Mouse (Mus musculus) MEL (cell line): ENCODE data around the gene Gm45716.

ENCODE experiments used
- CHD2 ChIP-seq: IDR thresholded peaks from 2 replicates; pipeline ENCODE4 v1.6.1; 2011; ENCODE audit warnings: low read length, improper control_type of control experiment
- CTCF ChIP-seq, 3 experiments: IDR thresholded peaks in 2 of 3; conservative IDR thresholded peaks in 1 of 3; 2 replicates each; pipeline ENCODE4 v1.5.1; 2011 to 2012; ENCODE audit warnings: low read length in 3 of 3, low read depth in 2 of 3, mild to moderate bottlenecking in 2 of 3, improper control_type of control experiment in 1 of 3, inconsistent platforms in 1 of 3, mixed read lengths in 1 of 3, moderate library complexity in 1 of 3; ENCODE audit not compliant: control insufficient read depth in 1 of 3, insufficient read depth in 1 of 3, poor library complexity in 1 of 3, severe bottlenecking in 1 of 3
- MAZ ChIP-seq: IDR thresholded peaks from 2 replicates; pipeline ENCODE4 v1.6.1; 2012; ENCODE audit warnings: low read depth, mild to moderate bottlenecking, inconsistent platforms, low read length, improper control_type of control experiment
- POLR2AphosphoS2 ChIP-seq: IDR thresholded peaks from 2 replicates; pipeline ENCODE4 v1.6.1; 2011; ENCODE audit warnings: low read length, improper control_type of control experiment
- RCOR1 ChIP-seq: IDR thresholded peaks from 2 replicates; pipeline ENCODE4 v1.6.1; 2012; ENCODE audit warnings: low read depth, mild to moderate bottlenecking, inconsistent platforms, low read length, improper control_type of control experiment
- USF1 ChIP-seq: IDR thresholded peaks from 2 replicates; pipeline ENCODE4 v1.6.1; 2014; ENCODE audit warnings: low read depth, mild to moderate bottlenecking, inconsistent platforms, low read length, improper control_type of control experiment, moderate library complexity
- ZKSCAN1 ChIP-seq: IDR thresholded peaks from 2 replicates; pipeline ENCODE4 v1.6.1; 2012; ENCODE audit warnings: low read depth, mild to moderate bottlenecking, inconsistent platforms, low read length, improper control_type of control experiment, moderate library complexity
- ZNF384 ChIP-seq: IDR thresholded peaks from 2 replicates; pipeline ENCODE4 v1.6.1; 2012; ENCODE audit warnings: low read depth, mild to moderate bottlenecking, inconsistent platforms, low read length, improper control_type of control experiment

- no peak for TF ChIP-seq CTCF (IDR thresholded peaks at IDR 0.05 in 2 of 3, conservative IDR thresholded peaks at IDR 0.05 in 1 of 3; ENCODE audit: control insufficient read depth in 1 of 3, insufficient read depth in 1 of 3, low read depth in 2 of 3, low read length in 3 of 3, poor library complexity in 1 of 3, severe bottlenecking in 1 of 3)
- no peak for TF ChIP-seq RCOR1
- TF ChIP-seq ZKSCAN1: no peak
- no peak for TF ChIP-seq USF1
- no peak for TF ChIP-seq CHD2
- no peak for TF ChIP-seq MAZ
- no peak for TF ChIP-seq ZNF384
- no peak for TF ChIP-seq POLR2AphosphoS2
Observed at GRCm38 (mm10) chr11:90231631-90232030, 44.1 kb downstream of the Gm45716 start.
